Mouse (Mus musculus) small intestine, adult 2 months (tissue): ENCODE measurements around the gene Sall1. TPM values are rescaled to one million over a fixed set of nuclear protein-coding genes. Genes with fewer than 3 reads are reported as not detected.

ENCODE experiments used
- H3K27ac ChIP-seq: fragments of 200-500 bp; 2 replicates; pipeline ENCODE4 v1.5.1; 2012; ENCODE audit warnings: low read depth, low read length, control low read depth, inconsistent platforms; ENCODE audit not compliant: insufficient read depth
- H3K27me3 ChIP-seq: fragments of 200-500 bp; 2 replicates; pipeline ENCODE4 v1.6.1; 2012; ENCODE audit warnings: mild to moderate bottlenecking, moderate library complexity, low read length, inconsistent platforms; ENCODE audit not compliant: control insufficient read depth, insufficient read depth
- H3K36me3 ChIP-seq: fragments of 200-500 bp; 2 replicates; pipeline ENCODE4 v1.6.1; 2012; ENCODE audit warnings: mild to moderate bottlenecking, low read length, control low read depth, inconsistent platforms; ENCODE audit not compliant: control insufficient read depth, insufficient read depth
- H3K4me1 ChIP-seq: fragments of 200-500 bp; 2 replicates; pipeline ENCODE4 v1.6.1; 2012; ENCODE audit warnings: low read length, inconsistent platforms, mixed read lengths; ENCODE audit not compliant: control insufficient read depth, insufficient read depth, insufficient read length
- H3K4me3 ChIP-seq: fragments of 200-500 bp; 2 replicates; pipeline ENCODE4 v1.5.1; 2012; ENCODE audit warnings: low read depth, mild to moderate bottlenecking, control low read depth, inconsistent platforms, low read length, moderate library complexity
- CTCF ChIP-seq: fragments of 200-500 bp; IDR thresholded peaks from 2 replicates; pipeline ENCODE4 v1.5.1; 2012; ENCODE audit warnings: low read depth, mild to moderate bottlenecking, control low read depth, inconsistent platforms, low read length, moderate library complexity, mixed read lengths; ENCODE audit not compliant: insufficient replicate concordance, insufficient read length; ENCODE audit errors: extremely low read depth
- POLR2A ChIP-seq: fragments of 200-500 bp; IDR thresholded peaks from 2 replicates; pipeline ENCODE4 v1.6.1; 2012; ENCODE audit warnings: low read depth, mild to moderate bottlenecking, control low read depth, inconsistent platforms, low read length, moderate library complexity
- WGBS: fragments of 180-500 bp; shearing (Covaris S2); methylation state at CpG from one replicate; pipeline ENCODE4 v1.1.7; 2018; 5-methylcytosine and 5-hydroxymethylcytosine counted together
- polyA plus RNA-seq: library from polyadenylated mRNA; depleted of rRNA; stranded (reverse); fragments of >200 nt; gene quantifications from 2 replicates; pipeline ENCODE4 v1.2.3, GENCODE M21; 2012

The Sall1 gene
- polyA plus RNA-seq, 1 experiment = 1.2 TPM

DNA sequence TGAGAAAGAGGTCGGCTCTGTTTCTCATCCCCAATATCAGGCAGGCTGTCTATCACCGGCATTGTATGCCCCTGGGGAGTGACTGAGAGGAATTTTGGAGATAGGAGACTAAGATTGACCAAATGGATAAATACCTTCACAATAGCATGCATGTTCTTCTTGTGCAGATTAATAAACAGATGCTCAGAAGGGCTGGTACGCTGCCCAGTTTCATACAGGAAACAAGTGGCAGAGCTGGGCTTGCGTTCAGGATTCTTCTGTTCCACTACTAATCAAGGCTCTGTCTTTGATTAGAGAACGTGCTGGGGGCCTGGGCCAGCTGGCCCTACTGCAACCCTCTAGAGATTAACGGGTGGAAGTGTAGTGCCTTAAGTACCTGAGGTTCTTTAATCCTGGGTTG is 15.5 kb upstream of the Sall1 start:
- Histone ChIP-seq H3K4me1 (no peaks in the 10 kb centered on the region), H3K27me3 (no peaks in the 10 kb centered on the region), H3K36me3 (no peaks in the 10 kb centered on the region), H3K27ac (no peak overlapping the region), H3K4me3 (no peak overlapping the region)
- no peak for TF ChIP-seq POLR2A
- TF ChIP-seq CTCF = no peak
- WGBS = 54% methylated on average over 6 of the region's 6 CpGs

DNA sequence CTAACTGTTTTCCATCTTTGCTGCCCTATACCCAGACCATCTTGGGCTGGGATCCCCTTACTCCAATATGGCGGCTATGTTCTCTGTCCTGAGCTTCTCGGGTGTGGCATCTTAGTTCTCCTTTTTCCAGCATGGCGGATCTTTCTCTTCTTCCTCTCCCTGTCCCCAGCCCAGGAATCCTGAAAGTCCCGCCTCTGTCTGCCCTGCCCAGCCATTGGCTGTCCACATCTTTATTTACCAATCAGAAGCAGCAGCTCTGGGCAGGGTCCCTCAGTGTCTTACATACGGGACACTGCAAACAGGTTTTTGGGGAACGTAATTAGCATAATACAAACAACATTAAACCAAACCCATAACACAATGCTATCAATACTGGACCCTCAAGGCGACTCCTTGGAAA is 8.9 kb upstream of the Sall1 start:
- TF ChIP-seq CTCF = no peak
- TF ChIP-seq POLR2A = no peak
- 88% methylated on average over 7 of the region's 7 CpGs for WGBS
- H3K4me3 ChIP-seq = no peak overlapping the region

DNA sequence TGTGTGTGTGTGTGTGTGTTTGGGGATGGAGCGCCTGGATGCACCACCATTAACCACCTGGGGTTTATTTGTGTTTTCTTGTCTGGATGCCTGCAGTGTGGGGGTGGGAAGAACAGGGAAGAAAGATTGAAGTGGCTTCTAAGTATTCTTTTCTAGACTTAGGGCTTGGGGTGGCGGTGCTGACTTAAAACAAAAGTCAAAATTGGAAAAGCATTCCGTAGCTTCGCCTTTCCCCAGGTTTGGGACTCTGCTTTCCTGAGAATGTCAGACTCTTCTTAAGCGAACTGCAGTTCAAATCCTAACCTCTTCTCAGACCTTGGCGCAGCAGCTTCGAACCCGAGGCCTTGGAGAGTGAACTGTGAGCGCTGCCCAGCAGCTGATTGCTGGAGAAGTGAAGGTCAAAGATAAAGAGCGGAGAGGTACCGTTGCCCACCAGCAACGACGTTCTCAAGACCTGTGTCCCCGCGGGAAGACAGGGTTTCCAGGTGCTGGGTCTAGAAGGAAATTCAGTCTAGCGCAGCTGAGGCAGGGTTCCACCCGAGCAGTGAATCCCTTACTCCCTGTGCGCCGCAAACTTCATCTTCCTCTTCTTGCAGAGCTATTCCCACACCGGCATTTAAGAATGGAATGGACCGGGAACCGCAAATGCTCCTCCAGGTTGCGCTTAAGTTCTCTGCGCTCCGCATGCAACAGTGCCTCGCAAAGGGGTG is 2.8 kb upstream of the Sall1 start:
- Histone ChIP-seq H3K36me3 (no peaks in the 10 kb centered on the region), H3K27ac (no peak overlapping the region), H3K4me3 (no peak overlapping the region), H3K27me3 (peaks cover 52% of the 10 kb centered on the region), H3K4me1 (no peaks in the 10 kb centered on the region; the same call in 1 of the 2 replicates)
- WGBS = 11% methylated on average over 26 of the region's 26 CpGs
- no peak for TF ChIP-seq CTCF
- TF ChIP-seq POLR2A = no peak

More for the DNA sequence above, 8.9 kb upstream of the Sall1 start:
- Histone ChIP-seq H3K4me1 (no peaks in the 10 kb centered on the region), H3K36me3 (no peaks in the 10 kb centered on the region), H3K27me3 (no peaks in the 10 kb centered on the region; the same call in 1 of the 2 replicates), H3K27ac (no peak overlapping the region)

- Histone ChIP-seq H3K27me3 (peaks cover 57% of the 10 kb centered on the region), H3K36me3 (no peaks in the 10 kb centered on the region), H3K4me3 (no peak overlapping the region; the same call in 1 of the 2 replicates), H3K27ac (no peak overlapping the region), H3K4me1 (no peaks in the 10 kb centered on the region; the same call in 1 of the 2 replicates)
- TF ChIP-seq POLR2A (no peak), CTCF (no peak)
- 2% methylated on average over 15 of the region's 15 CpGs for WGBS
Measured at GRCm38 (mm10) chr8:89046226-89046625, 2.3 kb upstream of the Sall1 start.

GRCm38 (mm10) chr8:89045726-89046125 is 1.8 kb upstream of the Sall1 start:
- H3K36me3 ChIP-seq = no peaks in the 10 kb centered on the region
- TF ChIP-seq CTCF (no peak), POLR2A (no peak)
- 7% methylated on average over 17 of the region's 17 CpGs for WGBS
- H3K27me3 ChIP-seq = peaks cover 62% of the 10 kb centered on the region
- H3K4me3 ChIP-seq = no peak overlapping the region
- no peaks in the 10 kb centered on the region; the same call in 1 of the 2 replicates for H3K4me1 ChIP-seq
- no peak overlapping the region for H3K27ac ChIP-seq

GRCm38 (mm10) chr8:89045218-89045601 is 1.2 kb upstream of the Sall1 start:
- WGBS = 8% methylated on average over 30 of the region's 30 CpGs
- Histone ChIP-seq H3K36me3 (no peaks in the 10 kb centered on the region), H3K4me3 (0 out of 2 replicates have a peak overlapping the region, but pooled peaks have one; percentile 16), H3K27ac (no peak overlapping the region), H3K27me3 (peaks cover 67% of the 10 kb centered on the region), H3K4me1 (no peaks in the 10 kb centered on the region; the same call in 1 of the 2 replicates)
- TF ChIP-seq POLR2A (no peak), CTCF (no peak)

DNA sequence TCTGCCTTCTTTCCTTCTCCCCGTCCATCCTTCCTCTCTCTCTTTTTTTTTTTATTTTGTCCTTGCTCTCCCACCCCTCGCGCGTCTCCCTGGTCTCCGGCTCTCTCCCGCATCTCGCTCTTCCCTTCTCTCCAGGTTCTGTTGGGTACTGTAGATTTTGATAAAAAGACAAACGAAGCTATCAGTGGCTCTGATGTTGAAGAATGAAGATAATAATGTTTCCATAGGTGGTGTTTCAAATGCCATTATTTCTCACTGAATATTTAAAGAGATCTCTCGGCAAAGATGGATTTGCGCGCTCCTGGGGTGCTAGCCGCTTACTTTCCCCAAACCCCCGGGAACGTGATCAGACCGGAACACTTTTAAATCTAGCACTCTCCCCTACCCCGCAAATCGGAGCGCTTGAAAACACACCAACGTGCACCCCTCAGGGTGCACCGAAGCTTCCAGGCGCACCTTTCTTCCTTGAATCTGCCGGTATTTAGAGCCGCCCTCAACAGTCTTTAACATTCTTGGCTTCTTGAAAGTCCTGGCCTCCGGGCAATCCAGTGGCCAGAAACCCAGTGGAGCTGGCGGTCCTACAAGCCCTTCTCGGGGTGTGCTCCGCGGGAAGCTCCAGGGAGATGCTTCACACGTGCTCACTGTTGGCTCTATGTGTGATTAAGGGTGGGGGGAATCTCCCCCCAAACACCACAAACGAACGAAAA is 702 bp upstream of the Sall1 start:
- WGBS = 4% methylated on average over 31 of the region's 31 CpGs
- Histone ChIP-seq H3K4me1 (no peaks in the 10 kb centered on the region; the same call in 1 of the 2 replicates), H3K27ac (no peak overlapping the region), H3K4me3 (peak overlapping the region; percentile 53; the same call in 1 of the 2 replicates), H3K27me3 (peaks cover 70% of the 10 kb centered on the region), H3K36me3 (no peaks in the 10 kb centered on the region)
- no peak for TF ChIP-seq POLR2A
- TF ChIP-seq CTCF = no peak
